Mouse (Mus musculus): ENCODE results near the gene Bcl10.

DNA sequence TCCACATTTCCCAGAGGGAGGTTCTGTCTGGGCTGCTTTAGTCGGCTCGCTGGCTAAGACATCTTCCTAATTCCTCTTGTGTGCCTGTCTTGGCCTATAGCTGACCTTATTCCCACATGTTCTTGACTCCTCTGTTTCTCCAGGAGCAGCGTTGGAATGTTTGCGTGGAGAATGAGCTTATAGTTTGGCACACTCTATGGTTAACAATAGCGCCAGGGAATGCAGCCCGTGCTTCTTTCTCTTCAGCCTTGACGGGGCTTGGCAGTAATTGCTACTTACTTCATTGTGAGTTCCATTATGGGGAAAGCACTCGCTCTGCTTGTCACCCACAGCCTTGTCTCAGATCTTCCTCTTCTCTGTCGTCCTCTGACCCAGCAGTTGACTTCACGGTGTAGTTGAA lies 48.9 kb downstream of the Bcl10 start:
- TF ChIP-seq POLR2A (IDR thresholded peaks at IDR 0.05; ENCODE audit: insufficient read depth, low read depth, low read length) (no peak), CTCF (IDR thresholded peaks at IDR 0.05; ENCODE audit: insufficient read depth, low read depth, low read length) (no peak)

Data from olfactory bulb, adult 2 months (tissue).